Mouse (Mus musculus) cerebellum, adult 9-10 months (tissue): ENCODE results near the gene Piga.
A peak's percentile ranks its signal among the peaks of the same experiment; 100 is the strongest.

ENCODE experiments used
- DNase-seq: peaks from one replicate; pipeline ENCODE4 v3.0.0; 2022

Gene Piga

GRCm38 (mm10) chrX:164419471-164419939 is at the start of gene Piga:
TSS of gene Piga (plus strand) at chrX:164419787.
- peak; percentile 96 for DNase-seq

DNA sequence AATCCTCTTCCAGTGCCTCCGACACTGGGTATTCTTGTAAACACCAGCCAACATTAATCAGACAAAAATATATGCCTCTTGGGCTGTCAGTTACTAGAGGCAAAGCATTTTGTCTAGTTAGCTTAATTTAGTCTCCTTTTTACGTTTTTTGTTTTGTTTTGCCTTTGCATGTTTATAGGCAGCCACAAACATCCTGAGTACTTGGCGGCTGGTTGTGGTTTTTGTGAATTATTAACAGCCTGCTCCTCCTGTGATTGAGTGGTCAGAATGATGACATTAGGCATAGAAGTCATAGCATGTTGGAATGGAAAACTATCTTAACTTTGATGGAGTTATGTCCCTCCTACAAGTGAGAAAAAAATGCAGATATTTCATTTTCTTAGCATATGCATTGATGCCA is 49.0 kb upstream of the Piga start:
- no peak for DNase-seq

DNA sequence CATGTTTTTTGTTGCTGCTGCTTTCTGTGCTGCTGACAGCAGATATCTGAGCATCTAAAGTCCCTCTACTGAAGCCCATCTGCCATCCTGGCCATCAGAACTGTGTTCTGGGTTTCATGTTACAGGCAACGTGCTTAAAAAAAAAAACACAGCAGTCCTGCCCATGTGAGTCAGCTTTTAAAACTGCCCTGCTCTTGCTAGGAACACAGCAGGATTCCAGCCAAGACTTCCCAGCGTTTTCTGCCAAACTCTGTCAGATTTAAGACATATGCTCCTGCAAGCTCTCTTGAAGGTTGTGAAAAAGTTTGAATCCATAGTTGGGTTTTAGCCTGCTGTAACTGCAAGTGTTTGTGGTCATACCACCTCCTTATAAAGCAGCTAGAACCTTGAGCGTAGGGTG is 46.5 kb upstream of the Piga start, which contains the start of gene Vegfd:
Gene Vegfd, plus strand, starts transcription at position 298 of the 400 bp plus-strand sequence.
- DNase-seq = no peak

DNA sequence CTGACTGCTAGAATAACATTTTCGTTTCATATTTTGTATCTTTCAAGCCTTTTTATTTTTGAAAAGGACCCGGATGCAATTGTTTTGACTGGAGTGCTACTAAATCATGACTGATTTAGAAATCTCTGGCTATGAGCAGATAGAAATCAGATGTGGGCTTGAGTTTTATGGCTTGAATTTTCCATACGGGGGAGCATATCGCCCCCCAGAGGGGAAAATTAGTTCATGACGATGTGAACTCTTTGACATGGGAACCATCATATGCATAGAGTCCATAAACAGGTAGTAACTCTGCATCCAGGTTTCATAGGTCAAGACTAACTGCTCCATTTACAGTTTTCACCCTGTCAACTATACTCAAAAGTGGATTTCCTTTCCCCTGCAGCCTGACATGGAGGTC is 45.0 kb upstream of the Piga start:
- no peak for DNase-seq

- DNase-seq = no peak
Measured at GRCm38 (mm10) chrX:164379721-164380120, 39.9 kb upstream of the Piga start.

DNA sequence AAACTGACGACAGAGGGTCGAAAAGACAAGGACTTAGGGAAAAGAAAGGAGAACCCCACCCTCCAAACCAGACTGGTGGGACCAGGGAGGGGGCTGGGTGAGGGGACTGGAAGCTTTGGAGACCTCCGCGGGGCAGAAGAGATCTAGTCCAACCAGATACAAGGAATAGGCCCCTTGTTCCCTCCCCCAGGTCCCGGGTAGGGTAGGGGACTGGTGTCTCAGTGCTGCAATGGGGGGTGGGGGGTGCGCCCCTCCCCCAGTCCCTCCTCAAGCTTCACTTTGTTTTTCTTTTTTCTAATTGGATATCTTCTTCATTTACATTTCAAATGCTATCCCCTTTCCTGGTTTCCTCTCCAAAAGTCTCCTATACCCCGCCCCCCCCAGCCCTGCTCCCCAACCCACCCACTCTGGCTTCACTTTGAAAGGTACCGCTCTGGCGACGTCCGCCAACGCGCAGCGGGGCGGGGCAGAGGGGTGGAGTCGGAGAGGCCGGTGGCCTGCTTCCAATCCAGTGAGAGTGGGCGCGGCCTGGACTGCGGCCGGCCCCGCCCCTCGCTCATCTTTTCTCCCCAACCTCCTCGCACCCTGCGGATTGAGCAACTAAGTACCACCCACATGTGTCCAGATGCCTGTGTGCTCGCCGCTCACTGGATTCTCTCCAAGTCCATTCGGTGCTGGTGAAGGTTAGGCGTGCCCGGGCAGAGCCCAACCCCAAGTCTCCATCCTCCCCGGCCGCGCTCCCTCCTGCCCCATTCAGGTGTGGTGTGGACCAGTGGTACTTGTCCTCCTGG is 37.8 kb upstream of the Piga start:
- DNase-seq = peak; percentile 27

DNA sequence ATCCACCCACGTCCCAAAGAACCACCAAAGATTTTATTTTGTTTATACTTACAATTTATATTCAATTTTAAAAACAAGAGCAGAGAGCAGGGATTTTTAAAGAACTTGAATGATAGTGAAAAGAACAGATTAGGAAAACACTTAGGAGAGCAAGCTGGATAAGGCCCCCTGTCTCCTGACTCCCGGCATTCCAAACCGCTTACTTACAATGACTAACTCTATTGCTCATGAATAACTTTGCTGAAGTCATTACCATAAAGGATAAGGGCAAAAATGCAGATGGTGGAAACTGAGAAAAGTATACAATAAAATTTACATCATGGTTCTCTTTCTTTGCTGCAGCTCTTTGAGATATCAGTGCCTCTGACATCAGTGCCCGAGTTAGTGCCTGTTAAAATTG is 25.5 kb upstream of the Piga start:
- no peak for DNase-seq

DNA sequence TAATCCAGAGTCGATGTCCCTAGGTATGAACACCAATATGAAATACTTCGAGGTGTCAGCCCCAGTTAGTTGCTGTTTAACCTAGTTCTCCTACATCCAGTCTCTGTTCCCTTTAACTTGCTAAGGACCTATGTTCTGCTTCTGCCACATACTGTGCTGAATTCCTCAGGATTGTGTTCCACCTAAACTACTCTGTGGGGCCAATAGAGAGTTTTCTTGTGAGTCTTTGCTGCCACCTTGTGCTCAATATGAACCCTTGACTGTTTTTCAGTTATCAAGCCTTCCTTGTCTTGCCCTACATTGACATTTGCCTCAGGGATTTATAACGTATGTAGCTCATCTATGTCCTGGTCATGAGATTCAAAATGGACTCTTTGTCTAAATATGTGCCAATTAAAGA is 21.1 kb upstream of the Piga start:
- DNase-seq = no peak

- DNase-seq = no peak
Measured at GRCm38 (mm10) chrX:164405080-164405649, 14.4 kb upstream of the Piga start.

- no peak for DNase-seq
Measured at GRCm38 (mm10) chrX:164406133-164407022, 13.2 kb upstream of the Piga start.

DNA sequence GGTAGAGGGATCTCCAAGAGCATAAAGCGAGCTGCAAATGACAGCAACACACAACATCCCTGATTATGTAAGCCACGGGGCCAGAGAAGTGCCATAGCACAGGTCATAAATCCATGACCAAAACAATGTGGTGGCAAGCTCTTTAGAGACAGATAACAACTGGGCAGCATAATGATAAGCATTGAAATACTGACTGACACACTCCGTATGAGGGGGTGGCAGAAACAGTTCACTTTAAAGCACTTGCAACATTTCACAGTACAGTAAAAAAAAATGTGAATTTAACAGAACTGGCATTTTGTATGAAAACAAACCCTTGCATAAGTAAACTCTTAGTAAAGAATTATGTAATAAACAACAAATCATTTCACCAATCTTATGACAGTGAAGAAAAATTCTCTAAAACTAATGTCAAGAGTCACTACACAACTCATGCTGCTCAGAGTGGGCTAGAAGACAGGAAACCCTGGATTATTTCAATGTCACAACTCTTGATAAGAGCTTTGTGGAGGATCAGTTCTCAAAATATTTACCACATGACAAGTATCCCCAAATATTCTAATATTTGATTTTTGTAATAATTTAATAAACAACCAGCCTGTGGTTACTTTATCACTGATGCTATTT is 11.2 kb upstream of the Piga start:
- DNase-seq = no peak

GRCm38 (mm10) chrX:164410562-164410961 is 9.0 kb upstream of the Piga start:
- DNase-seq = no peak

GRCm38 (mm10) chrX:164416803-164417202 is 2.8 kb upstream of the Piga start:
- no peak for DNase-seq

DNA sequence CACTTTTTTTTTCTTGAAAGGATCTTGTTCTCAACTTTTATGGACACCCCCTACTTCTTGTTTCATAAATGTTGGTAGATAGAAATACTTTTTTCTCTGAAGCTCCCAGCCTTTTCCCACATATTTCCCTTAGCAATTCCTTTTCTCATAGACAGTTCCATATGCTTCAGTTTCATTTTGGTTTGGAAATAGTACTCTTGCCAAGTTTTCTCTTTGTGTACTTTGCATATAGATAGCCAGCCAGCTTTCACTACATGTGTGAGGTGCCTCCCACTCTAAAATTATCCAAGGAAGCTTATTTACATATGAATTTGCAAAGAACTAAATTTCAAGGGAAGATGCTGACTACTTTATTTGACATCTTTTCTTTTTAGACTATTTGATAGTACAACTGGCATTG is 1.6 kb upstream of the Piga start:
- no peak for DNase-seq

DNA sequence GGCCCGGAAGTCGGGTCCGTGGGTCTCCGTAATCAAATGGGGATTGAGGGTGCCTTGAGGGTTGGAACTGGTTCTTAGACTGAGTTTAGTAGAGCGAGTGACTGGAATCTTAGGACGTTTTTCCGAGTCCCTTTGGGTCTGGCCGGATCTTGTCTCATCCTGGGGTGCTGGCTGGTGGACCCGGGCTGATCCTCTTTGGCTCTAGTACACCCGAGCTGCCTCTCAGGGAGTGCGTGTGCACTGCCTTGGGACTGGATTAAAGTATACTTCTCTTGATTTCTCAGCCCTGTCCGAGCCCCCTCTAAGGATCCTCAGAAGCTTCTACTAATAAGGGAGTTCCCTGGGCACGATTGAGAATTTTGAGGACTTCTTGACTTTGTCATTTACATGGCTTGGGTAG is 368 bp downstream of the Piga start:
- DNase-seq = no peak

GRCm38 (mm10) chrX:164420518-164420917 is 931 bp downstream of the Piga start:
- DNase-seq = no peak

- DNase-seq = no peak
Measured at GRCm38 (mm10) chrX:164424821-164425220, 5.2 kb downstream of the Piga start.

DNA sequence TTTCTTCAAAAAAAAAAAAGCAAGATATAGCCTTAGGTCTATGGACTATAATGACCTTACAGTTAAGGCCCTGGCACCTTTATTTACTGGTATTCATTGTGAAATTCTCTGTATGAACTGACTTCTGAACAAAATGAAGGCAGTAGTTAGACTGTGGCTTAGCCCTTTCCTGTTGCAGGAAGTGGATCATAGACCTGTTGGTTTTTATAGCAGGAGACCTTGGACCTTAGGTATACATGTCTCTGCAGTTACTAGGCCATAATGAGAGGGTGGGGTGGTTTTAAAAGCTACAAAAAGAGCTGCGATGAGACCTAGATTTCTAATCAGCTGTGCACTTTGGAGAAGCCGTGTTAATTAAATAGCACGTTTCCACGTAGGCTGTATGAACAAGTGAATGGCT is 7.7 kb downstream of the Piga start:
- no peak for DNase-seq

GRCm38 (mm10) chrX:164428224-164428623 is 8.6 kb downstream of the Piga start:
- no peak for DNase-seq

GRCm38 (mm10) chrX:164430621-164431020 is 11.0 kb downstream of the Piga start:
- no peak for DNase-seq

DNA sequence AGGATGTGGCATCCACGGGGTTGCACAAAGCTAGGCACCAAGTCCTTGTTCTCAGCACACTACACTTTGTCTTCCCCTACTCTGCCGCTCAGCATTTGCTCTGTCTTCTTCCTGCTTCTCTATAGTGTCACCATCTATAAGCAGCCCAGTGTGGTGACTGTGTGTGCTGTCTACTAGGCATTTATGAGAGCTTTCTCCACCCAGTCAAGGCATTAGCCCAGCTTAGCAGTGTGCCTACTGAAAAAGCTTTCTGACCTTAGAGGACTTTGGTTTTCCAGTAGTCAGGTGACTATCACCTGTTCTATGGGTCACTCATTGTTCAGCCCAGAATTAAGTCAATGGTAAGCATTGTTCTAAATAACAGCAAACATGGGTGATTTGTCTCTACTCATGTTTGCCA is 11.5 kb downstream of the Piga start:
- DNase-seq = no peak

- no peak for DNase-seq
Measured at GRCm38 (mm10) chrX:164431541-164431940, 12.0 kb downstream of the Piga start.

DNA sequence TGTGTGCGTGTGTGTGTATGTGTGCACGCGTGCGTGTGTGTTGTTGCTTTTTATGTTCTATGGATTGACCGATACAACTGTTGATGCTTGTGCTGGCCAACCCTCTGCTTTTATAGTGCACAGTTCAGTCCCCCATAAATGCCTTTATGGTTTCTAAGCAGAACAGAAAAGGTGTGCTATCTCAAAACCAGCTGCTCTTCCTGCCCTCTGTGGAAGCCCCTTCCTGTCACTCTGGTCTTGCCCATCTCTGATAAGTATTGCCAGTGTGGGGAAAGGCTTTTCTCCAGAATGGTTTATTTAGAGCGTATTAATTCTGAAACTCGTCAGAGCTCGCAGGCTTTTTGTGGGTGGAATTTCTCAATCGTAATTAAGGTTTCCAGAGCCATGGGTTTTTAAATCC is 13.1 kb downstream of the Piga start:
- no peak for DNase-seq
